Mouse (Mus musculus) testis, adult 2 months (tissue): Measurements from ENCODE around the gene Wdr18.

Experiments
- CTCF ChIP-seq: fragments of 200-500 bp; IDR thresholded peaks from 2 replicates; pipeline ENCODE4 v1.5.1; 2012; ENCODE audit warnings: low read depth, mild to moderate bottlenecking, inconsistent platforms, low read length, moderate library complexity; ENCODE audit not compliant: control insufficient read depth, insufficient read depth, insufficient replicate concordance
- POLR2A ChIP-seq: fragments of 200-500 bp; IDR thresholded peaks from 2 replicates; pipeline ENCODE4 v1.6.1; 2012; ENCODE audit warnings: low read depth, mild to moderate bottlenecking, inconsistent platforms, low read length, moderate library complexity; ENCODE audit not compliant: control insufficient read depth

- TF ChIP-seq POLR2A (no peak), CTCF (no peak)
Observed at GRCm38 (mm10) chr10:79936911-79937441, 23.0 kb upstream of the Wdr18 start.
